Mouse (Mus musculus): ENCODE measurements at regions not wholly inside any gene's neighbourhood (a gene's known extent, or its start where the extent isn't known, plus 50 kb on each side); places are given as distances from the start of the nearest gene placed in this dataset.

DNA sequence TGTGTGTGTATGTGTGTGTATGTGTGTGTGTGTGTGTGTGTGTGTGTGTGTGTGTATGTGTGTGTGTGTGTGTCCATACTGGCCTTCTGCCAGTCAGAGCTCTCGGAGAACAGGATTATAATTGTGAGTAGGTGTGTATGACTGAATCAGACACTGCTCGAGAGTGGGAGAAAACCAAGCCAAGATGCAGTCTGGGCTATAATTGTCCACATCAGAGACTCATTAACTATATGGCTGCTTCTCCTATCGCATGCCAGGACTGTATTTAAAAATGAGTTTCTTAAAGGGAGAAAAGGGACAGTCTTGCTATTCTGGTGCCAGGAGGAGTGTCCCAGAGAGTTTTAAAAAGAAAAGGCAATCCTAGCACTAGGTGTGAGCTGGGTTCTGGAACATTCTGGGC is 58.7 kb upstream of the Adpgk start:
- DNase-seq (ENCODE audit: extremely low spot score in 1 of 2, low spot score in 2 of 2) = peak; percentile 36 to 43
- intact Hi-C loops (cut with DNase I) = no loop called here

DNA sequence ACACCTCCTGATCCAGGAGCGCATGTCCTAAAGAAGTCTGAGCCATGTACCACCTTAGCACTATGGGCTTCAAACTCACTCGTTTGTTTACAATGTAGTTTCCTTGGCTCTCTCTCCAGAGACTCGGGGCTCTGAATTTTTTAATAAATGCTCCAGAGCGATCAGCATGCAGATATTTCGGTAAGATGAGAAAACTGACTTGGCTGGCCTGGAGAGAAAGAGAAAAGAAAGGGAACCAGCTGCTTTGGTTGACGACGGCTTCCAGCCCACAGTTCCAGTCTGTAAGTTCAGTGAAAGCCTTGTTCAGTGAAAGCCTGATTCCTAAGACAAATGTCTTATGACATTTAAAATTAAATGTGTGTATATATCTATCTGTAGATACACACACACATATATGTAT is 59.4 kb upstream of the Adpgk start:
- DNase-seq (ENCODE audit: extremely low spot score in 1 of 2, low spot score in 2 of 2) = no peak
- intact Hi-C loops (cut with DNase I) = no loop called here

DNA sequence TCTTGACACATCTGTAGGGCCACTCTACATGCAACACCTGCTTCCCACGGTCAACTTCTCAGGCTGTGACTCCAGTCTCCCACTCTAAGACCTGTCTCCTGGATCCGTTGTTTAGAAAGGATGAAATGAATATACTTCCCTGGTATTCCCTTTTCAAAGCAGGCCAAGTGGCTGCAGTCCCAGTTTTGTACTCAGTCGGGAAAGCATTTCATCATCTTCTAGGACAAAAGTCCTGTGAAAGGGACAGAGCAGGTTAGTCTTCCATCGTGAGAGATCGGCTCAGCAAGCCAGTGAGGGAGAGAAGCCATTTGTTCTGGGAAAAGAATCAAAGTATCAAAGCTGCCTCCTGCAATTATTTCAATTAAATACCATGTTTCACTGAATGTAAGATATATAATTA is 60.2 kb upstream of the Adpgk start:
- no peak for DNase-seq (ENCODE audit: extremely low spot score in 1 of 2, low spot score in 2 of 2)
- intact Hi-C loops (cut with DNase I) = no loop called here

DNA sequence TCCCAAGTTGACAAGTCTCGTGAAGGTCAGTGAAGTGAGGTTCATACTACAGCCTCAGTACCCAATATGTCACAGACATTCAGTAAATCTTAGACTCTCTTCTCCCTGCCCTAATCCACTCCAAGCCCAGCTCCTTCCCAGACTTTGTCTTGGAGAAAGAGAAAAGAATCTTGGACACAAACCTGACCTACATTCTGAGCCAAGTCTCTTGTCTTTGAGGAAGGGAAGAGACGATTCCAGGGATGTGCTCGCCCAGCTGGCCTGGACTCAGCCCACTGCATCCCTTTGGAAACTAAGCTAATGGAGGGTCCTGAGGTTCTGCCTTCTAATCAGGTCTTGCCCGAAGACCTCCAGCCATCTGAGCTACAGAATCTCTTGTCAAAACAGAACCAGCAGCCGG is 61.2 kb upstream of the Adpgk start:
- no peak for DNase-seq (ENCODE audit: extremely low spot score in 1 of 2, low spot score in 2 of 2)
- intact Hi-C loops (cut with DNase I) = no loop called here

DNA sequence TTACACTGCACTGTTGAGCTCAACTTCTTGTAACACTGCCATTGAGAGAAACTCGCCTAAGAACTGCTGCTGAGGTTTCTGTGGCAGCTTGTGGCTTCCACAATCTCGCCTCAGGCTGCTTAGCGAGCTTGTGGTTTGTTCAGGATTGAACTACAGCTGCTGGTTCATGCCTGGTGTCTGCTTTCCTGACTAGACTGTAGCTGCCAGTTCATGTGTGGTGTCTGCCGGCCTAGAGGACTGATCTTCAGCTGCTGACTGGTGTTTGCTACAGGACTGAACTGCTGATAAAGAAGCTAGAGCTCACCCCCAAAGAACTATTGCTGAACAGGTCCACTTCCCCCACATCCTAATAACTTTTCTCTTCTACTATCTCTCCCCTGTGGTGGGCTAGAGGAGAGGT is 63.4 kb upstream of the Adpgk start:
- no peak for DNase-seq (ENCODE audit: extremely low spot score in 1 of 2, low spot score in 2 of 2)
- intact Hi-C loops (cut with DNase I) = no loop called here

DNA sequence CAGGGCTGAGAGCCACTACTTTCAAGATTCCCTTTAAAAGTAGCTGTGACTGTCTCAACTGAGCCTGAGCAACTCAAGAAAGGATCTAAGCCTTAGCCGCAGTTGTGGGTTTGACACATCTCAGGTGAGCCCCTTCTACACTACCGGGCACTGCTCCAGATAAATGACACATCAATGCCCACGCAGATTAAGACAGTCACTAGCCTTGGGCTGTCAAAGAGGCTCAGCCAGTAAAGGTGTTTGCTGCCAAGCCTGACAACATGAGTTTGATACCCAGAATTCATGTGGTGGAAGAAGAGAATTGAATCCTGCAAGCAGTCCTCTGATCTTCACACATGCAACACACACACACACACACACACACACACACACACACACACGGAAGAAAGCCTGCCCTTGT is 65.0 kb upstream of the Adpgk start:
- no peak for DNase-seq (ENCODE audit: extremely low spot score in 1 of 2, low spot score in 2 of 2)
- intact Hi-C loops (cut with DNase I) = no loop called here

DNA sequence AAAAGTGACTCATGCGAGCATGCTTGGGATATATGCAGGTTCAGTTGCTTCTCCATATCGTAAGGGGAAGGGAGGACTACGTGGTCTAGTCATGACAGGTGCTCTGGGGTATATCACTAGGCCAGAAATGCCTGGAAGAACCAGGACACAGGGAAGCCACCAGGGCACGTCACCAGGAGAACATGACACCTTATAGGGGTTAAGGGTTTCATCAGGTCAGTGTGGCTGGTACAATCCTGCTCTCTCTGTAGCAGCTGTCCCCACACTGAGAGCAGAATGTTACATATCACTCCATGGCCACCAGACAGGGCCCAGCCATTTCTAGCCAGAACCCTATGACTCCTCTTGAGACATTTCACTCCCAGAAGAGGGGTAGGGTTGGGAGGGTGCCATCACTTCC is 72.1 kb upstream of the Adpgk start:
- no peak for DNase-seq (ENCODE audit: extremely low spot score in 1 of 2, low spot score in 2 of 2)
- intact Hi-C loops (cut with DNase I) = no loop called here

DNA sequence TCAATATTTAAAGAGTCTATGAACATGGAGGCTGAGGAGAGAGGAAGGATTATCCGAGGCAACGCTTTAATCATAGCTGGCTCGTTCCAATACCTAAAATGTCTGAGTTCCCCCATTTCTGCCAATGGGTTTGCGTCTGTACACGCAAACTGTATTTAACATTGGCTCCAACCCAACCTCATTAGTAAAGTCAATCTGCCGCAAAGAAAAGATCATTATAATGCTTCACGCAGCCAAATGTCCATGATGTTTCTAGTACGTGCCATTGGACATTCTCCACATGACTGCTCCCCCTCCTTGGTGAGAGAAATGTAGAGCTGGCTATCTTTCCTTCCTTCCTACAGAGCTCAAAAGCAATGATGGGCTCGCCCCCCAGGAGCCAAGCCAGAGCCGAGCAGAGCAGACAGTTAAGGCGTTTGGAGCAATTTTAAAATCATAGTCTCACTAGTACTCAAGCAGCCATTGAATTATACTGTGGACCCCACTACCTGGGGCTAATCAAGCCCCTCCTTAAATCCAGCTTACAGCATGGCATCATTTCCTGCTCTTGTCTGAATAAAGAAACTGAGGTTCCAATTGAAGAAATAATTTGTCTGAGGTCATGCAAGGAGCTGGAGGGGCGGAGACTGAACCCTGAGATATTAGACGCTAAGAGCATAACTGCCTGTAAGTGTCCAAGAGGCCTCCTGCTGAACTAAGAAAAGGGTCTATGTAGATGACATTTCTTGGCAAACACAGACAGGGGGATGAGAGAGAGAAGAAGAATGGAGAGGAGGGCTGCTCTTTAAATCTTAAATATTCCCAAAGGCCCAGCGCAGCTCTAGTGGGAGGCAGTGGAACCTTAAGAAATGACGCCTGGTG is 88.5 kb upstream of the Adpgk start:
- DNase-seq (ENCODE audit: extremely low spot score in 1 of 2, low spot score in 2 of 2) = peak in 1 of 2 experiments; percentile 59
- intact Hi-C loops (cut with DNase I) = no loop called here

DNA sequence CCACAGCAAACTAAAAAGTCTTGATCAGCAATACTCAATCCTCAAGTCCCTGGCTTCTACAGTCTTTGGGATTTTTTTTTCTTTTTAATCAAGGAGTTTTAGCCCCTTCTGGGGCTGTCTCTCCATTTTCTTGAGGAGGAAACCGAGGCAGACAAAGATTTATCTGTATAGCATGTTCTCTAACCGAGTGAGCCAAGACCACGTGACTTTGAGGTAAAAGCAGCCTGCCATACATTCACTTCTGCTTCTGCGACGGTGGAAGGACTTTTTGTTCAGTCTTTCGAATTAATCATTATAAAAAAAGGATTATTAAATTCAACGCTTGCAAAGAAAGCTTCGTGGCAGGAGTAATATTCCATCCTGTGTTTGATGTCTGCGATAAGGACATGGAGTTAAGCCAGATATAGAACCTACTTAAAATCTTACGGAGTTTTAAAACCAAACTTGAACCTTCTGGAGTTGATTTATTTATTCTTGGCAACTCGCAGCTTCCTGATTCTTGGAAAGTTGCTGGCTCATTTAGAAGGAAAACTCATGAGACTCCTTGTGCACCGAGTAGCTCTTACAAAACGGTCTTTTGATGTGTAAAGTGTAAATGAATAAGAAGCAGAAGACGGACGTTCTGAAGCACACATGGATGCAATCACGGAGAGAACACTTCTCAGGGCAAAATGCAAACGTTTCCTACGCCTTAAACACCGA is 91.7 kb upstream of the Adpgk start:
- no peak for DNase-seq (ENCODE audit: extremely low spot score in 1 of 2, low spot score in 2 of 2)
- intact Hi-C loops (cut with DNase I) = no loop called here

DNA sequence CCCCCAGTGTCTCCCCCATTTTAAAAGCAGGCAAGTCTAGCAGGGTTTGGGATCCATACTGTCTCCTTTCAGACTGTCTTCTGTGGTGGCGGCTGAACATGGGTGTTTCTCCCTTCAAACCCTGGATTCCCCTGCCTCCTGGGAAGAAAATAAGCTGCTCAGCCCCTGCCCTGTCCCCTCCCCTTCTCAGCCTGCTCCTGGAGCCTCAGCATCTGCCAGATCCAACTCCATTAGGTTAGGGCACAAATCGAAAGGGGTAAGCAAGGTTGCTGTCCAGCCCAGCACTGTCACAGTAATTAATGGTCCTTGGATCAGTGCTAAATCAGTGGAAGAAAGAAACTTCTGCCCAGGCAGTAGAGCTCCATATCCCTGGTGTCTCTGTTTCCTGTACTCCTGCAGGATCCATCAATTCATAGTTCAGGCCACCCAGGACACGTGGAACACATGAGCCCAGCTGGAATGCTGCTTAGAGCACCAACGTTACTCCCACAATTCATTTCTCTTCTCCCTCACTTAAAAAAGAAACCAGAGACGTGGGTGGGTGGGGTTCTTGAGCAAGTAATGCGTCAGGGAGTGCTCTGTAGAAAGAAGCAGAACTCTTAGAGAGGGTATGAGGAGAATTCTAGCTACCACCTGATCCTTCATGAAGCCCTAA is 93.0 kb upstream of the Adpgk start:
- no peak for DNase-seq (ENCODE audit: extremely low spot score in 1 of 2, low spot score in 2 of 2)
- intact Hi-C loops (cut with DNase I) = no loop called here

DNA sequence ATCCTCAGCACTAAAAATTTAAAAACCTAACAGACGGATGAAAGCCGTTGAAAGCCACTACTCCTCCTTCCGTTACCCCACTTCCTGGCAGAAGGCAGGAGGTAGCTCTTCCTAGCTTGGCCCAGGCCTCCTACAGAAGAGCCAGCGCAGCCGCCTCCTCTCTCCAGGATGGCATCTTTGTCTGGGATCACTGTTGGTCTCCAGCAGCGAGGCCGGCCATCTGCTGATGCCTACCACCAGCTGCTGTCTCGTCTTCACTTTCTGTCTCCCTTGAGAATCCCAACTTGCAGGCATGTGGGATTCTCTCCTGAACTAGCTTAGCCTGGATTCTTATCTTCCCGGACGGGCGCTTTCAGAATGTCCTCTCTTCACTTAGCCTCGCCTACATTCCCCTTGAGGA is 93.9 kb upstream of the Adpgk start:
- intact Hi-C loops (cut with DNase I) = no loop called here
- peak; percentile 48 to 57 for DNase-seq (ENCODE audit: extremely low spot score in 1 of 2, low spot score in 2 of 2)

DNA sequence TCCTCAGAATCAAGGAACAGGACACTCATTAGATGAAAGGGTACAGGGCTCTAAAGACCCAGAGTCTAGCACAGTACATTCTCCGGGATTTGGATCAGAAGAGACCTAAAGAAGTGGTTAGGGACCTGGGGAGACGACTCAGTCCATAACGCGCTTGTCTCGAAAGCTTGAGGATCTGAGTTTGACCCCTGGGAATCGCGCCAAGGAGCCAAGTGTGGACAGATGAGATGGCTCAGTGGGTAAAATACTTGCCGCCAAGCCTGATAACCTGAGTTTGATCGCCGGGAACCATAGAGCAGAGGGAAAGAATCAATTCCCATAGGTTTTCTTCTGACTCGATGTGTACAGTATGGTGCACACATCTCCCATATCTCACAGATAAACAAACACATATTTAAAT is 97.4 kb upstream of the Adpgk start:
- intact Hi-C loops (cut with DNase I) = no loop called here

DNA sequence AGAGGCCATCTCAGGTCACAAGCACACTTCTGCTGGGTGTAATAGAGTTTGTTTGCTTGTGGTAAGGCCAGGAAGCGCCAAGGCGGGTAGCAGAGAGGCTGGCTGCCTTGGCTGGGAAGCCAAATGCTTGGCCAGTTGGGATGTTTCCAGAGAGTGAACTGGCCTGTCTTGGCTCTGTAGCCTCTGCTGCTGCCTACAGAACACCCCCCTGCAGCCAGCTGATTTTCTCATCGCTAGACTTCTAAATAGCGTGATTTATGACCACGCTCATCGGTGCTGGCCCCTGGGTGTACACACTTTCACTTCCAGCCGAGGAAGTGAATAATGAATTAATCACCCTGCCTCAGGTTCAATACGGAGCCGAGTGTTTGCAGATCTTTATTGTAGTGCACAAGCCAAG is 102.2 kb upstream of the Adpgk start:
- intact Hi-C loops (cut with DNase I) = no loop called here
- peak in 1 of 2 experiments; percentile 46 for DNase-seq (ENCODE audit: extremely low spot score in 1 of 2, low spot score in 2 of 2)

More for the DNA sequence above, 97.4 kb upstream of the Adpgk start:
- no peak for DNase-seq (ENCODE audit: extremely low spot score in 1 of 2, low spot score in 2 of 2)

DNA sequence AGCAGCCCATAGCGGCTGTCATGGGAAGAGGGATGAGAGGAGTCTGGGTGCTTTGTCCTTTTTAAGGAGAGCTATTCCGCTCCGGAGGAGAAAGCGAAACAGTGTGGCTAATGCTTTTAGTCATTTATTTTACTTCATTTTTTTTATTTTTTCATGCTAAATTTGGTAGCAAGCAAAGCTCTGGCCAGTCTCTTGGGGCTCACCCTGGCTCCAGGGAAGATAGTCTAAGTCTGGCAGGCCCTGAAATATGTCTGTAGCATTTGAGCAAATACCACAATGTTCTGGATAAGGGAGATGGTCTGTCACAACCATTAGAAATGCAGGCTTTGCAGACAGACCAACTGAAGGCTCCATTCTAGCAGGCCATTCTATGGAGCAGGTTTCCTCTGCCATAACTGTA is 102.9 kb upstream of the Adpgk start:
- intact Hi-C loops (cut with DNase I) = no loop called here

DNA sequence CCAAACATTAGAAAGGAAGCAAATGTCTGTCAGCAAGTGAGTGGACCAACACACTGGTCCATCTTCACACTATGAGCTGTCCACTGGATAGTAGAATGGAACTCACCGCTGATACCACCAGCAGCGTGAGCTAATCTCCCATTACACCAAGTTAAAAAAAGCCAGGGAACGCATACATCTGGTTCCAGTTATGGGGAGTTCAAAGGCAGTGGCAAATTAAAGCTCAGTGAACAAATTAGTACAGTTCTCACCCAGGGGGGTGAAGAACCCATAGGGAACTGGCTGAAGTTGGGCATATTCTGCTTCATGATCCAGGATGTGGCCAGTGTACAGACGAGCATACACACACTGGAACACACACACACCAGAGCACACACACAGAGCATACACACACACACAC is 105.0 kb upstream of the Adpgk start:
- intact Hi-C loops (cut with DNase I) = no loop called here
- DNase-seq (ENCODE audit: extremely low spot score in 1 of 2, low spot score in 2 of 2) = no peak

More for the DNA sequence above, 102.9 kb upstream of the Adpgk start:
- DNase-seq (ENCODE audit: extremely low spot score in 1 of 2, low spot score in 2 of 2) = no peak

DNA sequence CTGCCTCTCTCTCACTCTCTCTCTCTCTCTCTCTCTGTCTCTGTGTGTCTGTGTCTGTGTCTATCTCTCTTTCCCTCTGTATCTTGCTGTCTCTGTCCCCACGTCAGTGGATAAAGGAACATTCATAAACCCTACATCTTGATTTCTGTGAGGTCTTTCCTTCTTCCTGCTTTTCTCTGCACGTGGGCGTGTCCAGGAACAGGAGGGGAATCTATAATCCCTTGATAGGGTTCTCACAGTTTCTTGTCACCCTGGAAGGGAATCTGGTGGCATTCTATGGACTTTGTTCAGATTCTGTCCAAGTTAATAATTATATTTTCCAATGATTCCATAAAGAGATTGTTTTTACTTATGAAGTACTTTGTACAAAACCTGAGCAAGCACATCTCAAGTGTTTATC is 107.3 kb upstream of the Adpgk start:
- no peak for DNase-seq (ENCODE audit: extremely low spot score in 1 of 2, low spot score in 2 of 2)
- intact Hi-C loops (cut with DNase I) = no loop called here

DNA sequence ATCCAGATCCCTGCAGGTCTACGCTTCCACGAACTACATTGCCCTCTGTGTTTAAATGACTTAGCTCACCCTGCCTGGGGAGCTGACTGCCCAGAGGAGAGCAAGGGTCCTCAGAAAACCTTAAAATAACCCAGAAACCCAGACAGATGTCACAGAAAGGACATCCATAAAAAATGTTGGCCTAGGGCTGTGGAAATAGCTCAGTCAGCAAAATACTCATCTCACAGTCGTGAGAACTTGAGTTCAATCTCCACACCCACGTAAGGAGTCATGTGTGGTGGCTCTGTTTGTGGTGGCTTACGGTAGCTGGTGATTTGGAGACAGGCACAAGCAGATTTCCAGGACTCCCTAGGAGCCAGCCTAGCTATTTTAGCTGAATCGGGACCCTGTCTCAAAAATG is 108.5 kb upstream of the Adpgk start:
- intact Hi-C loops (cut with DNase I) = no loop called here
- DNase-seq (ENCODE audit: extremely low spot score in 1 of 2, low spot score in 2 of 2) = no peak

DNA sequence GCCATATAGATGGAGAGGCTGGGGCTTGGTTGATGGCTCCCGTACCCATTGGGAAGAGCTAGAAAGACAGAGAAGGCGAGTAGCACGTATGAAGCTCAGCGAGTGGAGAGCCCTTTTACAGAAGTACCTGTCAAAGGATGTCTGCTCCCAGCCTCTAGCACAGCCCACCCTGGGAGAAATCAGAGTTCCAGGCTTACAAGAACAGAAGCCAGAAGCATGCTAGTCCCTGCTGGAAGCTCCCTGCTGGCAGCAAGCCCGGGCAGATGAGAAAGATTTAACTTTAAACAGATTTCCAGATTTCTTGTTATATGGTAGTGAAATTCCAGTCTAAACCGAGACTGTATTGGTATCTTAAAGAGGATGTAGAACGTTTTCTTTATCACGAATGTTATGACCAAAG is 108.9 kb upstream of the Adpgk start:
- intact Hi-C loops (cut with DNase I) = no loop called here
- DNase-seq (ENCODE audit: extremely low spot score in 1 of 2, low spot score in 2 of 2) = peak; percentile 78 to 83

DNA sequence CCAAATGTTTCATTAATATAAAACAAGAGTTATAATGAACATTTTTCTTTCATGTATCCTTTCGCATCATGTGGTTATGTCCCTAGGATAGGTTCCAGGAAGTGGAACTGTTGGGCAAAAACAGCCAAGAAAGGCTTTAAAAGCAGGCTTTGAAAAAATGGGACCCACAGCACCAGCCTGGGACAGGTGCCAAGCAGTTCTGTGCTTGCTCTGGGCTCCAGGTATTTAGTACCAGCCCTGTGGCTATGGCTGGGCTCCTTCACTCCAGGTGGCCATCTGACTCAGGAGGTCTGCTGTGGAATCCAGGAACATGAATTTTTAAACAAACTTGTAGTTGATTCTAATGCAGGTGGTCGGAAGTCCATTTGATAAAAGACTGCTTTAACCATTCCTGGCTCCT is 119.8 kb upstream of the Adpgk start:
- intact Hi-C loops (cut with DNase I) = no loop called here
- DNase-seq (ENCODE audit: extremely low spot score in 1 of 2, low spot score in 2 of 2) = peak in 1 of 2 experiments; percentile 36

DNA sequence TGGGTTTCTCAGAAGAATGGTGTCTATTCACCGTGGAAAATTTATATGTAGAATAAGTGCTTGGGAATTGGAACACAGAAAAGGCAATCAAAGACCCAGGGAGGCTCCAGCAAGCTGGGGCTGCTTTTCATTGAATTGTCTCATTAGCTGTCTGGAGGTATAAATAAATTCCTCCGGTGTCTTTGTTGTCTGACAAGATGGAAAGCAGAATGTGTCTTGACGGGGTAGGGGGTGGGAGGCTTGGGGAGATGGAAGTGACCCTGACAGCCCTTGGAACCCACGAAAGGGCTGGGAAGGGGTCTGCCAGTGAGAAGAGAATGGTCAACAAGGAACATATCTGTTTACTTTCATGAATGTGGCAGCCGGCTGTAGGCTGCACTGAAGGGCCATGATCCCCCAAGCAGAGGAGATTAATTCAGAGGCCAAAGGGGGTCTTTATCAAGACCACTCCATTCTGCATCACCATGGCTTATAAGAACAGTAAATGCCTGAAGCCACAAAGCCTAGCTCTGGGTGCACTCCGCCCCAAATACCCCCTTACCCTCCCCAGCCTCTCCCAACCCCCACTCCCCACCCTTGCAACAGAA is 127.2 kb upstream of the Neo1 start:
- DNase-seq (ENCODE audit: extremely low spot score in 1 of 2, low spot score in 2 of 2) = no peak
- intact Hi-C loops (cut with DNase I) = no loop called here

All from left cerebral cortex, postnatal 10 days (tissue).